Mouse (Mus musculus): ENCODE data around the gene Dock4.

The Dock4 gene

DNA sequence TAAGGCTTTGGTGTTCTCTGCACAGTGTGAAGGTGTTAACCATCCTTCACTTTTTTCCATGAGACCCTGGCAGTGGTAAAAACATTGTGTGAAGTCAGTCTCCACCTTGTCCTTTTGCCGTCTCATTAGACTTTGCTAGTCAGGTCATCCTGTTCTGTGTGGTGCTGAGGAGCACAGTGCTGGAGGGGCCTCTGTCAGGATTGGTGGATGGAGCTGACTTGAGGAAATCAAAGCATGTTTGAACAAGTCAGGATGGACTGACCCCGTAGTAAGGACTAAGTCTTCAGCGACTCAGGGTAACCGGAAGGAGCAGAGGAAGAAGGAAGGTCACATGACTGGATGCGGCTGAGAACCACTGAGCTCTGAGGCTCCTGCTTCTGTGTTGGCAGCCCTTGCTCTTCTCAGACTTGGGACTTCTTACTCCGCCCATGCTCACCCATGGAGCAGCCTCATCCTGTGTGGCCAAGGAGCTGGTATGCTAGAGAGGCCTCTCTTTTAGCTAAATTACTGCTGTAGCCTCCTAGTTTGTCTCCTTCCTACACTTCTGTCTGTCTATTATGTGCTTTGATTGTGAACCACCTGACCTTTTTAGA lies 14.0 kb downstream of the Dock4 start:
- DNase-seq (ENCODE audit: extremely low read depth, insufficient read length, low spot score) = no peak

- DNase-seq (ENCODE audit: extremely low read depth, insufficient read length, low spot score) = no peak
Observed at GRCm38 (mm10) chr12:40462693-40463235, 17.0 kb downstream of the Dock4 start.

- DNase-seq (ENCODE audit: extremely low read depth, insufficient read length, low spot score) = no peak
Observed at GRCm38 (mm10) chr12:40463828-40464227, 18.1 kb downstream of the Dock4 start.

DNA sequence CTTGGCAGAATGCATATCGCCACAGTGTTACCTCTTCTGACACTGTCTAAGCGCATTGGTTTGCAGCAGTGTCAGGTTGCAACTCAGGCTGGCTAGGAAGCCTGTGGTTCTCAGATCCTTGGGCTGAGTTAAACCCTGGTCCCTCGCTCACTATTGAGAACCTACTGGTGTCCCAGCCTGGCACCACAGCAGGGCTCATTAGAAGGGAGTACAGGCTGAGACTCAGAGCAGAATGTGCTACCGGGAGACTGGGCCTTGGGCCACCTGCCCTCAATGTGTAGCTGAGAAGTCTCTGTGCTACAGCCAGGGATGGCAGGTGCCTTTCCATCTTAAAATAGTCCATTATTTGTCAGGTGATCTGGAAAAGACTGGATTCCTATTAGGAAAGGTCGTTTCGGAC lies 18.5 kb downstream of the Dock4 start:
- no peak for DNase-seq (ENCODE audit: extremely low read depth, insufficient read length, low spot score)

- no peak for DNase-seq (ENCODE audit: extremely low read depth, insufficient read length, low spot score)
Observed at GRCm38 (mm10) chr12:40468235-40468634, 22.5 kb downstream of the Dock4 start.

- DNase-seq (ENCODE audit: extremely low read depth, insufficient read length, low spot score) = no peak
Observed at GRCm38 (mm10) chr12:40469009-40469408, 23.3 kb downstream of the Dock4 start.

DNA sequence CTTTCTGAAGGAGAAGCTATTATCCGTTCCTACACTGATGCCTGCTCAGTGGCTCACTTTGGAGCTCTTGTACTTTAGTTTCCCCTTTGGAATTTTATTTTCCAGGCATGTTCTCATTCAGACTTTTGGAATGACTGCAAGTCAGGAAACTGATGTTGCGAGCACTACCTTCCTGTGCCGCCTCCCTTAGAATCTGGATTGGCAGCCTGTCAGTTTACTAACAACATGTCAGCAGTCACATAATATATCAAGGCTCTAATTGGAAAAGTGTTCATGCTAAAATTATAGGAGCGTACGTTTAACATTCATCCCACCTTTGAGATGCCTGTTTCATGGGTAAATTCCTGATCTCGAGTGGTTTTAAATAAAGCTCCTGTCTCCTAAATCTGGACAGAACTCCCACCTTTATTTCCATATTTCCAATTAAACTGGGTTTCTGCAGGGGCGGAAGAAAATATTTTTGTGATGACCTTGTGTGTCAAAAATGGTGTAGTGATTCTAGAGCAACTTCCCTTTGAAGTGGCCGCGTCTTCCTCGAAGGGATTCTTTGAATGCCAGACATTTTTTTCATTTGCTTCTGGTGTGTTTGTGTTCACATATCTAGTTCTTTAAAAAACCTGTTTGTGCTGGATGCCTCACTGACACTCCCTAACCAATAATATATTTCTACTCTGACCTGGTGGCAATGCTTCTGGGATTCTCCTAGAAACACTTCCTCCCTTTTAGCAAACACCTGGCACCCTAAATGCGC lies 26.1 kb downstream of the Dock4 start:
- no peak for DNase-seq (ENCODE audit: extremely low read depth, insufficient read length, low spot score)

GRCm38 (mm10) chr12:40473709-40474108 lies 28.0 kb downstream of the Dock4 start:
- no peak for DNase-seq (ENCODE audit: extremely low read depth, insufficient read length, low spot score)

DNA sequence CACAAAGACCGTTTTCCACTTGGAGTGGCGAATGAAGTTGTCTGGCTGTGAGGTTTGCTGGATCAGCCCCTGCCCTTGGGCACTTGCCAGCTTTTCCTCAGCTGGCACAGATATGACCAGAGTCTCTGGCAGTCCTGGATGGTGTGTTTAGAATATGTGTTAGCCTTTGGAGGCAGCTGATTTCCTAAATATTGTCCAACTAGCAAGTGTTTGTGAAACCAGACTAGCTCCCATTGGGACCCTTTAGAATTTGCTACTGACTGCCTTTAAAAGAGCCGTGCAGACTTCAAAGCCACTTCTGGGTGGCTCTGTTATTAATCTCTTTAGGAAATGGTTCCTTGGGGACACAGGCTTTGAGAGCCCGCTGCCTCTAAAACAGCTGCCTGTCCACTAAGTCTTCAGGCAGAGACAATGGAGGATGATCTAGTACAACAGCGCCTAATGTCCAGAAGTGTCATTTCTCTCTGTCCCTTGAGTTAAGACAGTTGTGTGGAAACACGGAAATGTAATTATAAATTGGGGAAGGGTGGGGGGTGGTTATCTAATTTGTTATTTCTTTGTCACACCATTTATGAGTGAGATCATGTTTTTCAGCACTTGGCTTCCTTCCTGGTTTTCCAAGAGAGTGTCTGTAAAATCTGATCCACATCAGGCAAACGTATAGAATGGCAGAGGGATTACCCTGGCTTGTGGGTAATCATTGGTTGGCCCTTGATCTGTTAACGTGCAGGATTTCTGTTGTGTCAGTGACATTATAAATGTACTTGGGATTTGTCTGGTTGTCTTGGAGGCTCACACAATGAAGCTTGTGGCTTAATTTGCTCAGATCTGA lies 32.1 kb downstream of the Dock4 start:
- no peak for DNase-seq (ENCODE audit: extremely low read depth, insufficient read length, low spot score)

DNA sequence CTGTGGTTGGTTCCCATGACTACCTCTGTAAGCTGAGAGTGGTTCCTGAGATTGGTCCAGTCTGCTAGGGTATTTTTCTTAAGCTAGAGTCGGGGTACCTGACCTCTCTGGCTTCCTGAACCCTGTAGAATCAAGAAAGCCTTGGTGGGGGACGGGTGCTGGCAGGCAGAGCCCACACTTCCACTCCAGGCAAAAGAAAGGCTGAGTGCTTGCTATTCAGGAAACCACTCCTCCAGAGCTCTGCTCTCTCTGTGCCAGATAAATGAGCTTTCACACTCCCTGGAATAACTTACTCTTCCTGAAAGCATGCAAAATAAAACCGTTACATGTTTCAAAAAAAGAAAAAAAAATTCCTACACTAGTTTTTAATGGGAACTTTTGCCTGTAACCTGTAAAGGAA lies 38.5 kb downstream of the Dock4 start:
- no peak for DNase-seq (ENCODE audit: extremely low read depth, insufficient read length, low spot score)

GRCm38 (mm10) chr12:40485210-40485609 lies 39.5 kb downstream of the Dock4 start:
- DNase-seq (ENCODE audit: extremely low read depth, insufficient read length, low spot score) = no peak

- DNase-seq (ENCODE audit: extremely low read depth, insufficient read length, low spot score) = no peak
Observed at GRCm38 (mm10) chr12:40486047-40486837, 40.5 kb downstream of the Dock4 start.

GRCm38 (mm10) chr12:40496387-40496786 lies 50.6 kb downstream of the Dock4 start:
- no peak for DNase-seq (ENCODE audit: extremely low read depth, insufficient read length, low spot score)

DNA sequence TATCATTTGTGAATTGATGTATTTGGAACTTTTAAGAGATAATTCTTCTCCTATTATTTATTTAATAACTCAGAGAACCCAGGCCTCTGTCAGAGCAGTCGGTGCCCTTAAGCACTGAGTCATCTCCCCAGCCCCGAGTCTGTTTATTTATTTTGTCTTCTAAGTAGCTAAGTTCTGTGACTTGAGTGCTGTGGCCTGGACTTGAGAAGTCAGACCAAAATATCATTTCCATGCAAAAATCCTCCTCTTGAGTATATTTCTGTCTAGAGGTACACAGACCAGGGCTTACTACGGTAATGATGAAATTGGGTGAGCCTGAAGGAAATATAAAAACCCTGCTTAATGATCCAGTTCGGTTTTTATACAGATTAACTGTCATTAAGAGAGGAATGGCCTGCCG lies 52.1 kb downstream of the Dock4 start:
- no peak for DNase-seq (ENCODE audit: extremely low read depth, insufficient read length, low spot score)

DNA sequence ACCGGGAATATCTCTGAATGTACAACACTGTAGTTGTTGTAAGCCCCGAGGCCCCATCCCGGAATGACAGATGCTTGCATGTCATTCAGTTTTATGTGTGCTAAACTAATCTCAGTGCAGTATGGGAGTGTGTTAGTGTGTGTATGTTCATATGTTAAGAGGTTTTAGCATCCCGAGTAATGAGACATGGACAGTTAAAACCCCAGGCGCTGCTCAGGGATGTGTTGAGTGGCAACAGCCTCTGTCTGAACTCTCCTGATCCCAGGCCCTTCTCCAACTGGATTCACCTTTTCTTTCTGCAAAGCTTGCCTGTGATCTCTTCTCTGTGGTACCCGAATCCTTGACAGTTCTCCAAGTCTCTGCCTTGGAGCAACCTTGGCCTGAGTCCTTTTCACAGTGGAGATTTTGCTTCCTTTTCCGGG lies 52.5 kb downstream of the Dock4 start:
- DNase-seq (ENCODE audit: extremely low read depth, insufficient read length, low spot score) = no peak

DNA sequence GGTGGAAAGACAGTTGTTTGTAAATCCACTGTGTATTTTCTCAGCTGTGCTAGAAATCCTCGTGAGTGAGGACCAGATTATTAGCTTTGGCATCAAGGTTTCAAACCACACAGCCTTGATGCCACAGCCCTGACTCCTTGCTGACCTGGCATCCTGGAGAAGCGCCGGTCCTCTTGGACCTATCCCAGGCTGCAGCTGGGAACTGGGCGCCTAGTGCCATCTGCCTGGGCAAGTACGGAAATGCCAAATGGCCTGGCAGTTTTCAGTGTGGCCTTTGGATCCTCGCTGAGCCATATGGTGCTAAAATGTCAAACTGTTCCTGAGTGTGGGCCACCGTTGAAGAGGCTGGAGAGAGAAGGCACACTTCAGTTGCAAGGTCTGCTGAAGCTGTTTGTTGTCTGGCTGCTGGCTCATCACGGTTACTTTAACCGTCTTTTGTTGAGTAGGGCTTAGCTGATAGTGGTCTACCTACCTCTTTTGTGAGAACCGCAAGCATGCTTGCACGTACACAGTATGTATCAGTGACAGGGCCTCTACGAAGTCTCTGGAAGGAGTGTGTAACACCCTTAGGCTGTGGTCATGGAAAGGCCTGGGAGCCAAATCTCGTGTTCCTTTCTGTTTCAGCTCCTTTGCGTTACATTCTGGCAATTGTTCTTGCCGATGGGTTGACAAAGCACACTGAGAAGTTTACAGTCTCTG lies 53.3 kb downstream of the Dock4 start:
- DNase-seq (ENCODE audit: extremely low read depth, insufficient read length, low spot score) = peak; percentile 84

- DNase-seq (ENCODE audit: extremely low read depth, insufficient read length, low spot score) = peak; percentile 79
Observed at GRCm38 (mm10) chr12:40499627-40500329, 54.0 kb downstream of the Dock4 start.

DNA sequence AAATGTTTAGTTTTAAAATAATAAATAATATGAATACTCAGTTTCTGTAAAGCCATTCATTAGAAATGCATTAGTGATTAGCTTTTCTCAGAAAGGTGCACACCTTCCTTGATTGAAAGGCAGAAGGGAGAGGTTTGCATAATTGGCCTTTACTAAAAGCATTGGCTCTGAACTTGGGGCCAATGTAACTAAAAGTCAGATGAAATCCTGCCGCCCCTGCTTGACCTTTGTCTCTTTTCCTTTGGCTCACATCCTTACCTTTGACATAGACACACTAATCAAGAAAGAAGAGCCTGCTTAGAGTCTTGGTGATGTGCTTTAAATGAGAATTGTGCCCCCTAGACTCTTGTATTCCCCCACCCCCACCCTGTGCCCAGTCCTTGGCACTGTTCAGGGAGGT lies 55.4 kb downstream of the Dock4 start:
- no peak for DNase-seq (ENCODE audit: extremely low read depth, insufficient read length, low spot score)

- no peak for DNase-seq (ENCODE audit: extremely low read depth, insufficient read length, low spot score)
Observed at GRCm38 (mm10) chr12:40503520-40503919, 57.8 kb downstream of the Dock4 start.

Data from 3134 (cell line).